Mouse (Mus musculus): ENCODE data around the gene Akap8l. TPM values are rescaled to one million over a fixed set of nuclear protein-coding genes. Genes with fewer than 3 reads are reported as not detected.

Akap8l gene
- polyA plus RNA-seq, 1 experiment = 32.7 TPM

- peaks cover 6% of the 10 kb centered on the region for H3K4me1 ChIP-seq (ENCODE audit: control insufficient read depth, insufficient read depth, low read length)
- no peak overlapping the region for H3K27ac ChIP-seq (ENCODE audit: insufficient read depth, low read length)
- TF ChIP-seq CTCF (IDR thresholded peaks at IDR 0.05; ENCODE audit: borderline replicate concordance, insufficient read depth, low read length) (no peak), POLR2A (IDR thresholded peaks at IDR 0.05; ENCODE audit: low read depth, low read length) (no peak)
- H3K4me3 ChIP-seq (ENCODE audit: insufficient read depth, low read length) = no peak overlapping the region
Measured at GRCm38 (mm10) chr17:32280575-32280974, 69.8 kb downstream of the Akap8l start.

- Histone ChIP-seq H3K4me1 (ENCODE audit: control insufficient read depth, insufficient read depth, low read length) (peaks cover 6% of the 10 kb centered on the region; the same call in 1 of the 2 replicates), H3K27ac (ENCODE audit: insufficient read depth, low read length) (no peak overlapping the region), H3K4me3 (ENCODE audit: insufficient read depth, low read length) (no peak overlapping the region)
- TF ChIP-seq CTCF (IDR thresholded peaks at IDR 0.05; ENCODE audit: borderline replicate concordance, insufficient read depth, low read length) (no peak), POLR2A (IDR thresholded peaks at IDR 0.05; ENCODE audit: low read depth, low read length) (no peak)
Measured at GRCm38 (mm10) chr17:32277201-32277600, 73.2 kb downstream of the Akap8l start.

- Histone ChIP-seq H3K4me1 (ENCODE audit: control insufficient read depth, insufficient read depth, low read length) (peaks cover 2% of the 10 kb centered on the region; the same call in 1 of the 2 replicates), H3K27ac (ENCODE audit: insufficient read depth, low read length) (no peak overlapping the region), H3K4me3 (ENCODE audit: insufficient read depth, low read length) (no peak overlapping the region)
- TF ChIP-seq POLR2A (IDR thresholded peaks at IDR 0.05; ENCODE audit: low read depth, low read length) = no peak
- TF ChIP-seq CTCF (IDR thresholded peaks at IDR 0.05; ENCODE audit: borderline replicate concordance, insufficient read depth, low read length) = no peak
Measured at GRCm38 (mm10) chr17:32275568-32275967, 74.8 kb downstream of the Akap8l start.

Other genes with a start within 250 kb of the Akap8l start
- gene Notch3, start 183.8 kb downstream of the Akap8l start, polyA plus RNA-seq (2011; ENCODE audit: insufficient read length, low read depth, missing spikeins) = 18.8 and 20.8 TPM in 2 replicates
- gene Ephx3, start 161.1 kb downstream of the Akap8l start, polyA plus RNA-seq (2011; ENCODE audit: insufficient read length, low read depth, missing spikeins) = not detected in 2 replicates
- 79.6 and 80.7 TPM in 2 replicates for gene Brd4, start 65.9 kb downstream of the Akap8l start, polyA plus RNA-seq (2011; ENCODE audit: insufficient read length, low read depth, missing spikeins)
- gene Akap8, start 29.4 kb downstream of the Akap8l start, polyA plus RNA-seq (2011; ENCODE audit: insufficient read length, low read depth, missing spikeins) = 53.2 and 61.9 TPM in 2 replicates
- gene Wiz, start 38.8 kb upstream of the Akap8l start, polyA plus RNA-seq (2011; ENCODE audit: insufficient read length, low read depth, missing spikeins) = 24.4 and 26.1 TPM in 2 replicates
- gene Rasal3, start 53.0 kb upstream of the Akap8l start, polyA plus RNA-seq (2011; ENCODE audit: insufficient read length, low read depth, missing spikeins) = not detected in 2 replicates
- not detected in 2 replicates for gene Pglyrp2, start 73.6 kb upstream of the Akap8l start, polyA plus RNA-seq (2011; ENCODE audit: insufficient read length, low read depth, missing spikeins)
- not detected in 2 replicates for gene Cyp4f39, start 102.1 kb upstream of the Akap8l start, polyA plus RNA-seq (2011; ENCODE audit: insufficient read length, low read depth, missing spikeins)
- gene Cyp4f17, start 155.4 kb upstream of the Akap8l start, polyA plus RNA-seq (2011; ENCODE audit: insufficient read length, low read depth, missing spikeins) = 15.1 and 15.8 TPM in 2 replicates
- 31.3 TPM in 2 replicates for gene Cyp4f16, start 186.0 kb upstream of the Akap8l start, polyA plus RNA-seq (2011; ENCODE audit: insufficient read length, low read depth, missing spikeins)